Mouse (Mus musculus) spleen, postnatal 4 days (tissue): ENCODE results near the gene Lsm2.
A peak's percentile ranks its signal among the peaks of the same experiment; 100 is the strongest.
"Not testable (repeated sequence)": the region's sequence is repeated elsewhere in the genome, so short reads cannot be mapped to it uniquely, and the experiment has no call there.

ENCODE experiments used
- DNase-seq, 2 experiments: peaks; one replicate each; pipeline ENCODE4 v3.0.0; 2022; ENCODE audit warnings: low spot score in 2 of 2

Lsm2 gene

GRCm38 (mm10) chr17:34956340-34956739, 25.3 kb upstream of the Lsm2 start:
- DNase-seq, result no peak

- not testable (repeated sequence) for DNase-seq
Measured at GRCm38 (mm10) chr17:34957291-34957690, 24.4 kb upstream of the Lsm2 start.

- not testable (repeated sequence) for DNase-seq
Measured at GRCm38 (mm10) chr17:34957966-34958365, 23.7 kb upstream of the Lsm2 start.

- DNase-seq, result not testable (repeated sequence)
Measured at GRCm38 (mm10) chr17:34958734-34959129, 22.9 kb upstream of the Lsm2 start.

- peak; percentile 74 to 78 for DNase-seq
Measured at GRCm38 (mm10) chr17:34959130-34959778, 22.4 kb upstream of the Lsm2 start, which contains the start of gene Hspa1b. Gene Hspa1b, minus strand, starts transcription at chr17:34959238.

- no peak for DNase-seq
Measured at GRCm38 (mm10) chr17:34959881-34960515, 21.7 kb upstream of the Lsm2 start.

GRCm38 (mm10) chr17:34960702-34961493, 20.8 kb upstream of the Lsm2 start:
- no peak for DNase-seq

GRCm38 (mm10) chr17:34962125-34962524, 19.5 kb upstream of the Lsm2 start:
- DNase-seq, result no peak

- DNase-seq, result no peak
Measured at GRCm38 (mm10) chr17:34962841-34963240, 18.8 kb upstream of the Lsm2 start.

- DNase-seq, result no peak
Measured at GRCm38 (mm10) chr17:34964640-34965049, 17.0 kb upstream of the Lsm2 start.

GRCm38 (mm10) chr17:34965627-34966026, 16.0 kb upstream of the Lsm2 start:
- no peak for DNase-seq

GRCm38 (mm10) chr17:34969822-34970221, 11.8 kb upstream of the Lsm2 start, which contains the start of gene Gm20481:
Gene Gm20481, plus strand, starts transcription at chr17:34969912.
- not testable (repeated sequence) for DNase-seq

GRCm38 (mm10) chr17:34970850-34971249, 10.8 kb upstream of the Lsm2 start:
- not testable (repeated sequence) for DNase-seq

- DNase-seq, result not testable (repeated sequence)
Measured at GRCm38 (mm10) chr17:34971694-34972068, 10.0 kb upstream of the Lsm2 start.

- DNase-seq, result peak in 1 of 2 experiments; percentile 44
Measured at GRCm38 (mm10) chr17:34972069-34972749, 9.5 kb upstream of the Lsm2 start, which contains the start of the genes Hspa1a and Hspa1l. Gene Hspa1a, minus strand, starts transcription at chr17:34972156. Gene Hspa1l, plus strand, starts transcription at chr17:34972703.

- DNase-seq, result no peak
Measured at GRCm38 (mm10) chr17:34975581-34976492, 5.8 kb upstream of the Lsm2 start.

- DNase-seq, result no peak
Measured at GRCm38 (mm10) chr17:34977000-34977399, 4.7 kb upstream of the Lsm2 start.

- no peak for DNase-seq
Measured at GRCm38 (mm10) chr17:34978239-34978638, 3.4 kb upstream of the Lsm2 start.

- DNase-seq, result no peak
Measured at GRCm38 (mm10) chr17:34979631-34980030, 2.0 kb upstream of the Lsm2 start.

GRCm38 (mm10) chr17:34980655-34981054, 1.0 kb upstream of the Lsm2 start:
- DNase-seq, result peak in 1 of 2 experiments; percentile 33

GRCm38 (mm10) chr17:34982328-34982727, 666 bp downstream of the Lsm2 start:
- DNase-seq, result no peak
